Mouse (Mus musculus) hindbrain, embryonic 14.5 days (tissue): ENCODE results near the gene Asprv1. TPM values are rescaled to one million over a fixed set of nuclear protein-coding genes. Genes with fewer than 3 reads are reported as not detected.

Experiments used
- ATAC-seq: fragments of 200-750 bp; cut with Nextera tagmentation; 2 replicates; pipeline ENCODE4 v1.8.0; 2017; ENCODE audit warnings: moderate number of reproducible peaks, mild to moderate bottlenecking, moderate TSS enrichment, moderate library complexity; ENCODE audit not compliant: low FRiP score
- DNase-seq: peaks from one replicate; pipeline ENCODE4 v3.0.0-alpha.2; 2015; ENCODE audit warnings: low spot score
- H3K27ac ChIP-seq: fragments of 300-500 bp; sonication (generic); 2 replicates; pipeline ENCODE4 v1.5.1; 2014; ENCODE audit warnings: mild to moderate bottlenecking, moderate library complexity
- H3K27me3 ChIP-seq: fragments of 300-500 bp; sonication (generic); 2 replicates; pipeline ENCODE4 v1.6.1; 2014; ENCODE audit warnings: mild to moderate bottlenecking, low read length, mixed read lengths; ENCODE audit not compliant: control insufficient read depth, insufficient read depth
- H3K36me3 ChIP-seq: fragments of 300-500 bp; sonication (generic); replicated peaks from 2 replicates; pipeline ENCODE4 v1.6.1; 2014; ENCODE audit not compliant: control insufficient read depth, insufficient read depth
- H3K4me1 ChIP-seq: fragments of 300-500 bp; sonication (generic); replicated peaks from 2 replicates; pipeline ENCODE4 v1.6.1; 2014; ENCODE audit warnings: antibody characterized with exemption, low read length, mixed read lengths; ENCODE audit not compliant: control insufficient read depth, insufficient read depth
- H3K4me2 ChIP-seq: fragments of 300-500 bp; sonication (generic); replicated peaks from 2 replicates; pipeline ENCODE4 v1.6.1; 2014; ENCODE audit warnings: mild to moderate bottlenecking, moderate library complexity
- H3K4me3 ChIP-seq: fragments of 300-500 bp; sonication (generic); replicated peaks from 2 replicates; pipeline ENCODE4 v1.5.1; 2014; ENCODE audit warnings: mild to moderate bottlenecking, low read length
- H3K9ac ChIP-seq: fragments of 300-500 bp; sonication (generic); 2 replicates; pipeline ENCODE4 v1.6.1; 2014
- H3K9me3 ChIP-seq: fragments of 300-500 bp; sonication (generic); 2 replicates; pipeline ENCODE4 v1.6.1; 2016; ENCODE audit warnings: low read length; ENCODE audit not compliant: control insufficient read depth
- WGBS: fragments of 180-500 bp; shearing (Covaris S2); extraction: QIAGEN DNeasy Blood & Tissue Kit; methylation state at CpG from one replicate; pipeline ENCODE4 v1.1.7; 2014; 5-methylcytosine and 5-hydroxymethylcytosine counted together
- polyA plus RNA-seq: library from polyadenylated mRNA; unstranded; fragments of >200 nt; fragmentation: Nextera tagmentation; extraction: Ambion mirVana; gene quantifications from 2 replicates; pipeline ENCODE4 v1.2.1, GENCODE M21; 2014

Asprv1 gene
- 0.26 and 0.86 TPM in 2 replicates for polyA plus RNA-seq

DNA sequence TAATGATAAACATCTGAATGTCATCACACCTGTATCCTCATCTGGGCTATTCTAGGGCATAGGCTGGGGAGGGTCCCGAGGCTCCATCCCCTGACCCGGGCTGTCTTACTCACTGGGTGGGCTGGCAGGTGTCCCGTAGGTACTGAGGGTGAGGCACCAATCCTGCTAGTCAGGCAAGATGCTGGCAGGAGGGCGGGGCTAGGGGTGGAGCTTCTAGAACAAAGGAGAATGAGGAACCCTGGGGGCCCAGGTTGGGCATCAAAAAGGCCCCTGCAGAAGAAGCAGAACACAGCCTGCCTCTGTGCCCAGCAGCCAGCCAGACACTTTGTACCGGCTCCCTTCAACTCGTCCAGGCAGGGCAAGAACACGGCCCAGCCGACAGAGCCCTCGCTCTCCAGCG is at the start of gene Asprv1:
Asprv1 (plus strand) TSS at position 219 of the 400 bp plus-strand sequence.
- no peak within 1 kb of the TSS for H3K4me3 ChIP-seq
- ATAC-seq: no peak
- H3K9me3 ChIP-seq: no peaks in the 10 kb centered on the region
- no peak for DNase-seq
- H3K4me1 ChIP-seq: no peaks in the 10 kb centered on the region
- H3K4me2 ChIP-seq: no peak within 1 kb of the TSS
- no peak within 1 kb of the TSS for H3K9ac ChIP-seq
- no peaks in the 10 kb centered on the region for H3K36me3 ChIP-seq
- 52% methylated on average over 10 of the region's 10 CpGs for WGBS
- H3K27ac ChIP-seq: no peak within 1 kb of the TSS
- H3K27me3 ChIP-seq: no peaks in the 10 kb centered on the region

DNA sequence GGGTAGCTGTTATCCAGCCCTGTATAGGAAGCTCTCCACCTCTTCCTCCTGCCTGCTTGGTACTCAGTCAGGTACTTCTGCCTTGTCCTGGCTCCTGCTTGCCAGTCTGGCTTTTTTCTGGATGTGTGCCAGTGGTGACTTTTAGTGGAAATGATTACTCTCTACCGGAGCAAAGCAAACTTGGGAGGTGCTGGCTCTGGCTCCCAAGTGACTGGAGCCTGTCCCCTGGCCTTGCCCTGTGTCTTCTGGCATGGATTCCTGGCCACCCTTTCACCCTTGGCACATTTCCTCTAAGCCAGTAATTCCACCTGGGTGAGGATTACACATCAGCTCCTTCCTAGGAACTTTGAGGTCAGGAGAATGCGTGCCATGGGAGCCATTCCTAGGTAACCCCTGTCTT is 49.6 kb upstream of the Asprv1 start:
- 72% methylated on average over 2 of the region's 2 CpGs for WGBS
- no peak for DNase-seq
- no peak overlapping the region for H3K4me2 ChIP-seq
- H3K9ac ChIP-seq: peak overlapping the region; percentile 20; the same call in 1 of the 2 replicates
- no peak overlapping the region for H3K27ac ChIP-seq
- H3K36me3 ChIP-seq: no peaks in the 10 kb centered on the region
- ATAC-seq: no peak
- no peaks in the 10 kb centered on the region for H3K4me1 ChIP-seq
- no peak overlapping the region for H3K4me3 ChIP-seq
- H3K9me3 ChIP-seq: no peaks in the 10 kb centered on the region
- H3K27me3 ChIP-seq: no peaks in the 10 kb centered on the region

DNA sequence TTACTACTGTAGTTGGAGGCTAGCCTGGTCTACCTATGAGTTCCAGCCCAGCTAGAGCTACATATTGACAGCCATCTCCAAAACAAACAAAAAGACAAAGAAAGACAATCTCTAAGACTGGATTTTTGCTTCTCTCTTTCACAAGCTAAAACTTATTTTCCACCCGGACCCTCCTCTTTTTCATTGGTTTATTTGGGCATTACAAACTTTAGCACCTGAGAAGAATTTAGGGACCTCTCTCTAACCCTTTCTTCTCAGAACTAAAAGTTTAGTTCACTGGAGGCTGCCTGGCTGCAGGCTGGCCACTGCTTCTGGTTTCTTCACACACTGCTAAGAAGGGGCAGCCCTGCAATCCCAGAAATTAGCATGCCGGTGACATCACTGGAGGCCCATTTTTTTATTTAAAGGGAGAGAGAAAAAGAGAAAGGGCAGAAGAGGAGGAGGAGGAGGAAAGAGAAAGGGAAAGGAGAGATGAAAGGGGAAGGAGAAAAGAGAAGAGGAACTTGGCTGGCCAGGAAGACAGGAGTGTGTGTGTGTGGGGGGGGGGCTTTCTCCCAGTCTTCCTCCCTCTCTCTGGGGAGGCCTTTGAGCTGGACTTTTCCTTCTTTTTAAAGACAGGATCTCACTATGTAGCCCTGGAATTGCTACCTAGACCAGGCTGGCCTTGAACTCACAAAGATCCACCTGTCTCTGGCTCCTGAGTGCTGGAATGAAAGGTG is 48.7 kb upstream of the Asprv1 start:
- no peak for ATAC-seq
- Histone ChIP-seq H3K4me1 (peaks cover 4% of the 10 kb centered on the region), H3K9me3 (no peaks in the 10 kb centered on the region), H3K27me3 (no peaks in the 10 kb centered on the region), H3K4me2 (no peak overlapping the region), H3K36me3 (no peaks in the 10 kb centered on the region), H3K27ac (no peak overlapping the region), H3K9ac (no peak overlapping the region), H3K4me3 (no peak overlapping the region)
- DNase-seq: no peak
- 71% methylated on average over 2 of the region's 2 CpGs for WGBS

DNA sequence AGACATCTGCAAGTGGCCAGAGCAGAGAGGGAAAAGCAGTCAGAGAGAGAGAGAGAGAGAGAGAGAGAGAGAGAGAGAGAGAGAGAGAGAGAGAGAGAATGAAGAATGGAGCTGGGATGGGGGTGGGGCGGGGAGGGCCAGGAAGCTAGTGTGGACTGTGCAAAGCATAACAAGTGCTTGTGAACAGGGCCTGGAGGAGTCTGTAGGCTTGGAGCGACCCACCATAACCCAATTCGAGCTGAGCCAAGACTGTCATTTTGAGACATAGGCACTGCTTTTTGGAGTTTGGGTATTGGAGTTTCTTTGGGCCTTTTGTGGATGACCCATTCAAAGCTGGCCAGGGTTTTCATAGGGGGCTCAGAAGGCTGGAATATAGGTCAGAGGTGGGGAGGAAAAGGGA is 48.0 kb upstream of the Asprv1 start:
- ATAC-seq: no peak
- no peak overlapping the region for H3K27ac ChIP-seq
- 90% methylated on average over 3 of the region's 3 CpGs for WGBS

DNA sequence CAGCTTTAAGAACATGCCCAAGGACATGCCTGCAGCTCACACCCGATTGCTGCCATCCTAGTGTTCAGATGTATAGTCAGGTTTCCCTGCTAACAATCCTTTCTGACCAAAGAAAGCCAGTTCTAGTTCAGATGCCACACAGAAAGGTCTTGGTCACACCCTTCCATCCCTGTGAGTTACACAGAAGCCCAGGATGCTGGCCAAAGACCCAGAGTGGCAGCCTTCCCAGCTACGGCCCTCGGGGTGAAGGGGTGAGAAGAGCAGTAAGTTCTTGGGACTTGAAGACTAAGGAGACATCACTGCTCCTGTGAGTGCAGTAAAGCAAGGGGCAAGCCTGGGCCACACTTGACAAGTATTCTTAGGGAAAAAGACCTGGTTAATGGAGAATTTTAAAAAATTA is 44.8 kb upstream of the Asprv1 start:
- no peak for ATAC-seq
- WGBS: 93% methylated on average over 3 of the region's 3 CpGs
- DNase-seq: no peak
- Histone ChIP-seq H3K4me2 (no peak overlapping the region), H3K27ac (no peak overlapping the region), H3K9me3 (no peaks in the 10 kb centered on the region), H3K27me3 (no peaks in the 10 kb centered on the region), H3K4me3 (no peak overlapping the region), H3K9ac (no peak overlapping the region), H3K36me3 (no peaks in the 10 kb centered on the region), H3K4me1 (peaks cover 13% of the 10 kb centered on the region)

More for the DNA sequence above, 48.0 kb upstream of the Asprv1 start:
- Histone ChIP-seq H3K27me3 (no peaks in the 10 kb centered on the region), H3K36me3 (no peaks in the 10 kb centered on the region), H3K4me2 (no peak overlapping the region), H3K9me3 (no peaks in the 10 kb centered on the region), H3K9ac (no peak overlapping the region), H3K4me3 (no peak overlapping the region), H3K4me1 (peaks cover 11% of the 10 kb centered on the region)
- DNase-seq: no peak

DNA sequence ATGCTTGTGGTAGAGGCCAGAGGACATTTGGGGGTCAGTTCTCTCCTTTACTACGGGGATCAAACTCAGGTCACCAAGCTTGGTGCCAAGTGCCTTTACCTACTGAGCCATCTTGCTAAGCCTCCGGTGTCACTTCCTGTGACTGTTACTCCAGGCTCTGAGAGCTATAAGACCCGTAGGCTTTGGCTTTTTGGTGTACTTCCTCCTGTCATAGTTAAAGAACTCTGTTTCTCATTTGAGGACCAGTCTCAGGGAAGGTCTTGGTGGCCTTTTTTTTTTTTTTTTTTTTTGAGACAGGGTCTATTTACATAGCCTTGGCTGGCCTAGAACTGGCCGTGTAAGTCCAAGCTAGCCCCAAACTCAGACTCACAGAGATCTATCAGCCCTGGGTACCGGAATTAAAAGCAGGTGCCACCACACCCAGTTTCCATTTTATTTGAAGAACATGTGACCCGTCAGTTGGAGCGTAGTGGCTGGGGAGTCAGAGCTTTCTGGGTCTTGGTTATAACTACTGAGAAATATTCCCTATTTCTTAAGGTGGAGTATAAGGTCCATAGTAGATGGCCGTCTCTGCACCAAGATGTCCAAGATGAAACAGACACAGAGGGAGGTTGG is 44.3 kb upstream of the Asprv1 start:
- Histone ChIP-seq H3K4me1 (peaks cover 13% of the 10 kb centered on the region), H3K4me2 (no peak overlapping the region), H3K36me3 (no peaks in the 10 kb centered on the region), H3K9ac (no peak overlapping the region), H3K27me3 (no peaks in the 10 kb centered on the region), H3K4me3 (no peak overlapping the region), H3K27ac (peak overlapping the region; percentile 94), H3K9me3 (no peaks in the 10 kb centered on the region)
- 94% methylated on average over 8 of the region's 8 CpGs for WGBS
- no peak for DNase-seq
- ATAC-seq: no peak

DNA sequence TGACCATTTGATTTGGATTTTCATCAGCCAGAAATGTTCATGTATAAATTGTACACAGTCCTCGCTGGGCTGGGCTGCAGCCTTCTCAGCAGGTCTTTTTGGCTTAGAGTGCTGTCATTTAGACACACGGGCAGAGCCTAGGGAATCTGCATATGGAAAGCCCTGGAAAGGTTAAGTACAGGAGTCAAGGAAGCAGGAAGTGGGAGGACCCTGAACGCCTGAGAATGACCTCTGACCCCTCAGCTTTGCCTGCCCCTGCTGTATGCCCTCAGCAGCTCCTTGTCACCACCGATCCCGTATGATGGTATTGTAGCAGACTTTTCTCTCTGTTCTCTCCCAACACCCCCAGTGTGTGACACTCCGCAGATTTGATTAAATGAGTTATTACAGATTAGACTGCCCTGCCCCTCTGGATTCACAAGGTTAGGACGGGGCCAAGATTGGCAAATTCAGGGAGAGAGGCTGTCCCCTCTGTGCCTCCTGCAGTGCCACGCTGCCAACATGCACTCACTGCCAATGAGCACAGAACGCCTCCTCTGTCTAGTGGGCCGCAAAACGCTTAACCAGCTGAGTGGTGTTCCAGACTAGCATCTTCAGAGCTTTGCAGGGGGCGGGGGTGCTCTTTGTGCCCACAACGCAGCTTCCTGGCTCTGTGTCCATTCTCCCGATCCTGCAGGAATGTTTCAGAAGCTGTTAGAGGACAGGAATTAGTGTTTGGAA is 43.5 kb upstream of the Asprv1 start:
- Histone ChIP-seq H3K4me2 (peak overlapping the region; percentile 60), H3K4me3 (peak overlapping the region; percentile 24), H3K9me3 (no peaks in the 10 kb centered on the region), H3K4me1 (peaks cover 13% of the 10 kb centered on the region), H3K27me3 (no peaks in the 10 kb centered on the region), H3K9ac (peak overlapping the region; percentile 64), H3K27ac (peak overlapping the region; percentile 94), H3K36me3 (no peaks in the 10 kb centered on the region)
- ATAC-seq (peak; percentile 64), DNase-seq (peak; percentile 57)
- 26% methylated on average over 14 of the region's 14 CpGs for WGBS

DNA sequence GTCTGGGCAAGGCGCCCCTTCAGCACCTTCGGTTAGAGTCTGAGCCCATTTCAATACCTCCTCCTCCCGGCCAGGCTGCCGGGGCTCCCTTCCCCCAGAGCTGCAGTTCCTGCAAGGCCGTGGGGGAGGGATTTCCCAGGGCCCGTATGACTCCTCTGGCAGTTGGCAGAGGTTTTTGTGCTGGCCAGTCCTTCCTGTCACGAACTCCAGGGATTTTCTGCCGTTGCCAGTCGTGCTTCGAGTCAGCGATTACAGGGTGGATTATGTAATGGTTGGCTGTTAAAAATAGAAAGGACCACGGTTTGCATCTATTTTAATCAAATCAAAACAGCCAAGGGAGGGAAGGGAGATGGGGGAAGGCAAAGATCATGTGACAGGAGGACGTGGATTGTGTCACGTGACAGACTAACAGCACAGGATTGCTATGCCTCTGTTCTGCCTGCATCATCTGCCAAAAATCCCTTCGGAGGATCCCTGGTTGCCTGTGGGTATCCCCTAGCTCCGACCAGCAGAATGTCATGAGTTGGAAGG is 42.8 kb upstream of the Asprv1 start:
- Histone ChIP-seq H3K36me3 (no peaks in the 10 kb centered on the region), H3K27me3 (no peaks in the 10 kb centered on the region), H3K4me1 (peaks cover 13% of the 10 kb centered on the region), H3K9me3 (no peaks in the 10 kb centered on the region), H3K4me3 (peak overlapping the region; percentile 24), H3K4me2 (peak overlapping the region; percentile 60), H3K27ac (peak overlapping the region; percentile 94), H3K9ac (peak overlapping the region; percentile 64)
- 5% methylated on average over 16 of the region's 16 CpGs for WGBS
- peak; percentile 81 for DNase-seq
- peak; percentile 91 for ATAC-seq

DNA sequence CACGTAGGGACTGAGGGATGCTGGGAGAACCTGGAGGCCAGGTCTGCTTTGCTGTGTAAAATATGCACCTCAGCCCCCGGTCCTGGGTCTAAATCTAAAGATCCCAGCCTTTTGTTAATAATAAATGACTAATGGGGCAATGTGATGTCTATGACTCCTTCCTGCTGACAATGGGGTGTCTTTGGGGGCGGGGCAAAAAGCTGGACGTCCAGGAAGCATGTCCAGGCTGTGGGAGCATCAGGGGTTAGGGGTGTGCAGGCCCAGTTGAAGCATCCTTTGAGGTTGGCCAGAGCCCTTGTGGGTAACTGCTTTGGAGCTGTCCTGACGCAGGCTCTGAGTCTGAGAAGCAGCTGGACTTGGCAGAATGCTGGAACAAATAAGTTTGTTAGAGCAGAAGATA is 41.9 kb upstream of the Asprv1 start:
- no peak overlapping the region for H3K4me3 ChIP-seq
- peak overlapping the region; percentile 94; the same call in 1 of the 2 replicates for H3K27ac ChIP-seq
- no peaks in the 10 kb centered on the region for H3K27me3 ChIP-seq
- 66% methylated on average over 5 of the region's 5 CpGs for WGBS
- no peak overlapping the region for H3K4me2 ChIP-seq
- DNase-seq (no peak), ATAC-seq (no peak)
- H3K9ac ChIP-seq: no peak overlapping the region
- H3K9me3 ChIP-seq: no peaks in the 10 kb centered on the region
- H3K4me1 ChIP-seq: peaks cover 13% of the 10 kb centered on the region
- H3K36me3 ChIP-seq: no peaks in the 10 kb centered on the region
